Mouse (Mus musculus) testis, adult 2 months (tissue): ENCODE measurements around the gene Pou3f1.

ENCODE experiments used
- CTCF ChIP-seq: fragments of 200-500 bp; IDR thresholded peaks from 2 replicates; pipeline ENCODE4 v1.5.1; 2012; ENCODE audit warnings: low read depth, mild to moderate bottlenecking, inconsistent platforms, low read length, moderate library complexity; ENCODE audit not compliant: control insufficient read depth, insufficient read depth, insufficient replicate concordance
- POLR2A ChIP-seq: fragments of 200-500 bp; IDR thresholded peaks from 2 replicates; pipeline ENCODE4 v1.6.1; 2012; ENCODE audit warnings: low read depth, mild to moderate bottlenecking, inconsistent platforms, low read length, moderate library complexity; ENCODE audit not compliant: control insufficient read depth

DNA sequence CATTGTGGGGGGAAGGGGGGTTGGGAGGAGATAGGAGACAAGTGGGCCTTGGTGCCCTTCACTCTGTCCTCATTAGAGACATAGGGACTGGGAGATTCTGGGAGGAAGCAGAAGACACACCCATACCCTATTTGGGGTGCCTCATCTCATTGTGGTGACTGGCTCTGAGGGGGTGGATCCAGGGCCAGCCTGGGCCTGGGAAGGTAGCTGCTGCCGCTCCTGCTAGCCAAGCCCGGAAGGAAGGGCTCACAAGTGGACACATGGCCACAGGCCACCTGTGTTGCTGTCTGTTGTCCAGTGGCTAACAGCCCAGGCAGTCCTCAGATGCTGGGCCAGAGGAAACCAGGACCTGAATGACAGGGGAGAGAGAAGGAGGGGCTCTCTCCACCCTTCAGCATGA is 46.8 kb downstream of the Pou3f1 start:
- no peak for TF ChIP-seq POLR2A
- no peak for TF ChIP-seq CTCF
